Mouse (Mus musculus) G1E (cell line): Measurements from ENCODE around the gene AW549877.

ENCODE experiments used
- CTCF ChIP-seq: IDR thresholded peaks from 2 replicates; pipeline ENCODE4 v1.5.1; 2012; ENCODE audit warnings: low read depth, low read length, inconsistent platforms, mixed read lengths
- GATA1 ChIP-seq: IDR thresholded peaks from 2 replicates; pipeline ENCODE4 v1.6.1; 2012; ENCODE audit warnings: borderline replicate concordance, low read length, inconsistent platforms, mixed read lengths
- POLR2AphosphoS5 ChIP-seq: IDR thresholded peaks from 2 replicates; pipeline ENCODE4 v1.6.1; 2012; ENCODE audit warnings: low read depth, low read length, inconsistent platforms; ENCODE audit not compliant: insufficient replicate concordance
- TAL1 ChIP-seq: conservative IDR thresholded peaks from 2 replicates; pipeline ENCODE4 v1.6.1; 2012; ENCODE audit warnings: low read depth, low read length, inconsistent platforms, mixed read lengths

DNA sequence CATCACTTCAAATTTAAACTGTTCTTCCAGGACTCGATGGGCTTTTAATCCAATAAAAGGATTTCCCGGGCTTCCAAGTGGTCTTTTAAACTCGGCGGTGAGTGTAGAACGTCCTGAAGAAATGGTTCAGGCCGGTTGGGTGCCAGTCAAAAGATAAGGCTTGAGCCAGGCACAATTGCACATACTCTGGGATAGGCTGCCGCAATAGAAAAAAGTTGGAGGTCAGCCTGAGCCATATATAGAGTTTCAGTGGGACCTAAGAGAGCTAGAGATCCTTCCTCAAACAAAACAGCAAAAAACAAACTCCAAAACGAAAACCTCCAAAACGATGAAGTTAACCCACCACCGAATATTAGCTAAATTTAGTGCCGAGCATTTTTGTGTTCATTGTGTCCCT, 30.0 kb upstream of the AW549877 start:
- TF ChIP-seq CTCF: no peak
- no peak for TF ChIP-seq GATA1
- no peak for TF ChIP-seq POLR2AphosphoS5
- no peak for TF ChIP-seq TAL1
